Mouse (Mus musculus) E14TG2a.4 (cell line): ENCODE data around the gene Adamts9.
A peak's percentile ranks its signal among the peaks of the same experiment; 100 is the strongest.

Experiments
- CTCF ChIP-seq: conservative IDR thresholded peaks from 2 replicates; pipeline ENCODE4 v1.5.1; 2014; ENCODE audit warnings: low read length
- NANOG ChIP-seq: IDR thresholded peaks from 2 replicates; pipeline ENCODE4 v1.6.1; 2014; ENCODE audit warnings: borderline replicate concordance, low read length, mixed read lengths
- POU5F1 ChIP-seq: IDR thresholded peaks from 2 replicates; pipeline ENCODE4 v1.6.1; 2014; ENCODE audit warnings: low read length, borderline replicate concordance

DNA sequence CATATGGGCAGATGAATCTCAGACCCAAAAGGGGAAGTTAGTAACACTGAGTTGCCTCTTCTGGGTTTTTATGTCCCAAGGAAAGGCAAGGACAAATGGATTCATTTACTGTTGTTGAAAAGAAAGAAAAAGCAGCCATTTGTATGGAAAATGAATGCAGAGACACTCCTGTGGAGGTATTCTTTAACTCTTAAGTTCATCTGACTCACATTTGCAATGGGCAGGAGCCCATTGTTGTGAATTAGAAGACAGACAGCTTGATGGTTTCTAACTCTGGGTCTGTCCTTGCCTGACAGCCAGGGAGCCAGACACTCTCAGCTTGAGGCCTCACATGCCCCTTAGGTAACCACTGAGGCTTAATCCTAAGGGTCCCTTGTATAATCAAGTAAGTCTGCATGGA lies 131.7 kb downstream of the Adamts9 start:
- no peak for TF ChIP-seq CTCF
- TF ChIP-seq NANOG = peak; percentile 46
- TF ChIP-seq POU5F1 = no peak
